Mouse (Mus musculus) brain, embryonic 14.5 days (tissue): ENCODE measurements around the gene Nudcd3.

Experiments
- CTCF ChIP-seq: fragments of 200-500 bp; IDR thresholded peaks from 2 replicates; pipeline ENCODE4 v1.5.1; 2012; ENCODE audit warnings: inconsistent platforms, mild to moderate bottlenecking, moderate library complexity, borderline replicate concordance; ENCODE audit not compliant: insufficient read depth, insufficient read length; ENCODE audit errors: extremely low read depth
- POLR2A ChIP-seq: fragments of 200-500 bp; IDR thresholded peaks from 2 replicates; pipeline ENCODE4 v1.6.1; 2012; ENCODE audit warnings: mild to moderate bottlenecking, inconsistent platforms, borderline replicate concordance; ENCODE audit not compliant: poor library complexity, insufficient read depth, insufficient read length, severe bottlenecking; ENCODE audit errors: extremely low read depth

GRCm38 (mm10) chr11:6107722-6108121 lies 92.5 kb downstream of the Nudcd3 start:
- no peak for TF ChIP-seq POLR2A
- no peak for TF ChIP-seq CTCF
